Mouse (Mus musculus) testis, postnatal 10 days (tissue): ENCODE measurements around the gene E2f2.

Source experiments
- DNase-seq: peaks from one replicate; pipeline ENCODE4 v3.0.0; 2021; ENCODE audit warnings: low spot score

Gene E2f2

DNA sequence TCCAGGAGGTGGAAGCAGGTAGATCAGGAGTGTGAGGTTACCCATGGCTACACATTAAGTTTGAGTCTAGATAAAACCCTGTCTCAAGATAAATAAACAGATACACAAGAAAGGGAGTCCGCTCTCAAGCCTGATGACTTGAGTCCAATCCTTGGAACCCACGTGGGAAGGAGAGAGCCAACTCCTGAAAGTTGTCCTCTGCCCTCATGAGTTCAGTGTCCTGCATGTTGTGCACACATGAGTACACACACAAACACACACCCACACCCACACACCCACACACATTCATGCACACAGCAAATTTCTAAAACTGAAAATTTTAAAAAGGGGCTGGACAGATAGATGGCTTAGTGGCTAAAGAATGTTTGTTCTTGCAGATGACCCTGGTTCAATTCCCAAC is 32.6 kb downstream of the E2f2 start:
- no peak for DNase-seq

DNA sequence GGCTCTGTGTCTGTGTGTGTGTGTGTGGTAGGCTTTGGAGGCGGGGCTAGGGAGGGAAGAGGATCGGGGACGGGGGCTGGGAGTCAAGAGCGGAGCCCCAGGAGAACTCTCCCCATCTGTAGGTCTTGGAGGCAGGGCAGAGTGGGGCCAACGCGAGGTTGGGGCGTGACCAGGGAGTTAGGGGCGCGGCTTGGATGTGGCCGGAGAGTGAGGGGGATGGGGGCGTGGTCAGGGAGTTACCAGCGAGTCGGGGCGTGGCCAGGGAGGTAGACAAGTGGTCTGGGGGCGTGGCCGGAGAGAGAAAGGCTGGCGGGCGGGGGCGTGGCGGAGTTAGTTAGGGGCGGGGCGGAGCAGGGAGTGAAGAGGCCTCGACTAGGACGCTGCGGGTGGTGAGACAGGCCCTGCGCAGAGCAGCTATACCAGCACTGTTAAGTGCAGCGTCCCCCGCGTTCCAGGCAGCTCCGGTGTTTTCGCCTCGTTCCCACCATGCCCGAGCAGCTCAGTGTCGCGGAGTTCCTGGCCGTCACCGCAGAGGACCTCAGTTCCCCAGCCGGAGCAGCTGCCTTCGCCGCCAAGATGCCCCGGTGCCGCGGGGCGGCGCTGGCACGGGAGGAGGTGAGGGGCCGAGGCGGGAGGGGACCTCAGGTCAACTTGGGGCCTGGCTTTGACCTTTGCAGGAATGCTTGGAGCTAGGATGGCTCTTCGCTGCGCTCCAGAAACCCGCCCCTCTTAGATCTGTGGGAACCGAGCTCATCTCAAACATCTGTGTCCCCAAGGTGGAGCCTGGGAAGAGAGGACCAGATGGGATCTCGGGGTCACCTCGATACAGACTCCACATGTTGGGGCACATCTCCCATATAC is 34.1 kb downstream of the E2f2 start, which contains the start of gene Asap3:
Asap3 (plus strand) TSS at position 333 of the 861 bp plus-strand sequence.
- DNase-seq, result peak; percentile 100

DNA sequence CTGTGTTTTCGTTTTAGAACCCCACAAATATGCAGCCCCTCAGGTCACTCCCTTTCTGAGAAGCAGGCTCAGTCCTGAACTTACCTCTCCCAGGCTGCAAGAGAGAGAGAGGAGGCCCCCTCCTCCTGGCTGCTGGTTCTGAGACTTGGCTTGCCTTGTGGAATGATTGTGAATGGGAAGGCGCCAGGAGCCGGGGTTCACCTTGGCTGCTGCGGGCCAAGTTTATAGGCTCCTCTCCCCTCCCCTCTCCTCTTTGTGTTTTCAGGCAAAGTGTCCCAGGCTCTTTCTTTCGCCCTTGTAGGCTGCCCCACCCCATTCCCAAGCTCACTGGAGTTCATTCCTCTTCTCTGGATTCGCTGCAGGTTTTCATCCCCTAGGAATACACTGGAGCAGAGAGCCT is 34.7 kb downstream of the E2f2 start:
- DNase-seq, result no peak

DNA sequence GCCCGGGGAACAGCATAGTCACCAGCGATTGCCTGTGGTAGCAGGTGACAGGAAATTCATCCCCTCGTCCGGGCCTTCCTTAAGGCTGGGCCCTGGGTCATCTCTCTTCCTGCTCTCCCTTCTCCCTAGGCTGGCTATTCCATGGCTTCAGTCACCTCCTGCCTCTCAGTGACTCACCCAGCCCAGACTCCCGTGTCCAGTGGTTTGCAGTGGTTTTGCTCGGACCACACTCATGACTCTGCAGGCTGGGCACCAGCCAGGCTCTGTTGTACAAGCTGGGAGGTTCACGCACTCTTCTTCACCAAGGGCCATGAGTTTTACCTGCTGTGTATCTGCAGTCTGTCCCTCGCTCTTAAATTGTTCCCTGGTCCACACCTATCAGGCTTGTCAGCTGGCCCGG is 38.7 kb downstream of the E2f2 start:
- no peak for DNase-seq

DNA sequence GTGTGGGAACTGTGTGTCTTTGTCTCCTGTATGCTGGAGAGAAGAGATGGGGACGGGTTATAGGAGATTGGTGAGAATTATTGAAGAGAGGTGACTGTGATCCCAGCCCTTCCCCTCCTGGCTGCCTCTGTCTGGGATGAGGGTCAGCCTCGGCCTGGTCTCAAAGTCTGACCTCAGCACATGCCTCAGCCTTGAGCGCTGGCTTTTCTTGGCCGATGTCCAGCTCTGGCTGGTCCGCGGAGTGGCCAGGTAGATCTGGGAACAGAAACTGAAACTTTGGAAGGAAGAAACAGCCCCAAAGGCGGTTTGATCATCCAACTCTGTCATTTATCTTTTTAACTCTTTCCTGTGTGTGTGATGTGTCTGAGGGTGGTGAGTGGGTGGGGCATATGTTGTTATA is 41.4 kb downstream of the E2f2 start:
- DNase-seq, result peak; percentile 62

DNA sequence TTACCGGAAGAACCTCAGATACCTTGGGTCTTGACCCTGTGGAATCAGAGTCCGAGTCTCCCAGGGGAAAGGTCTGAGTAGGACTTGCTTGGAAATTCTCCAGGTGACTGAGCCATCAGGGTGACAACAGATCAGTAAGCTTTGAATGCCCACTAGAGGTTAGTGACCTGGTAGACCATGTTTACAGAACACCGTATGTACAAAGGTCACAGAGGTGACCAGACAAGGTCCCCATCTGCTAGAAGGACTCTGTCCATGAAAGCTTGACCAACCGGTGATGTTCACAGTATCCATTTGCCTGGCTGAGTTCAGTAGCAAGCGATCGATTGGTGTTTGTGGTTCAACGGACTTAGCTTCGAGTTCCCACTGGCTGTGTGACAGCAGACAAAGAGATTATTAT is 42.6 kb downstream of the E2f2 start:
- no peak for DNase-seq

DNA sequence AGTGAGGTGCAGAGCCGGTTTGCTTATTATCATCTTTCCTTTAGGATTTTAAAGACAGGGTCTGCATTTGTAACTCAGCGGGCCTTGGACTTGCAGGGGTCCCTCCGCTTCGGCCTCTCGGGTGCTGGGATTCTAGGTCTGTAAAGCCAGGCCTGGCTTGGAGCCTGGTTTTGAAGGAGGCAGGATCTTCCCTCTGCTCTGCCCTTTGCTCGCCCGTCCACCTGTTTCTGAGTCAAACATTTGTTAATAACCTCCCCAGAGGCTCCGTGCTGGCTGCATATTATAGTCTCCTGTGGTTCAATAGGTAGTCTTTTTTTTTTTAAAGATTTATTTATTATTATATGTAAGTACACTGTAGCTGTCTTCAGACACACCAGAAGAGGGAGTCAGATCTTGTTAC is 43.4 kb downstream of the E2f2 start:
- no peak for DNase-seq

DNA sequence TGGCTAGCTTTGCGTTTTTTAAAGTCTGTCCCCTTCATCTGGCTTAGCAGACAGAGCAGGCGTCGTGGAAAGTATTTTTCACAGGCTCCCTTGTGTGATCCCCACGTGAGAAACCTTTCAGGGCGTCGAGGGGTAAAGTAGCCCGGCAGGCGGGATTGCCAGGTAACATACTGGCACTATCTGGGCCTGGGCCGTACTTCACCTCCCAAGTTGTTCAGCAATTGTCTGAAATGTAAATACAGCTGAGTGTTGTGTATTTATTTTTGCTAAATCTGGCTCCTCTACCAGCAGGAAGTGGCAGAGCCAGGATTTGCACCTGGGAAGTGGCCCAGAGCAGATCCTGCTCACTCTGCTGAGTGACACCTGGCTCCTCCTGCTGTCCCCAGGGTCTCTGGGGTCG is 44.9 kb downstream of the E2f2 start:
- DNase-seq, result no peak

DNA sequence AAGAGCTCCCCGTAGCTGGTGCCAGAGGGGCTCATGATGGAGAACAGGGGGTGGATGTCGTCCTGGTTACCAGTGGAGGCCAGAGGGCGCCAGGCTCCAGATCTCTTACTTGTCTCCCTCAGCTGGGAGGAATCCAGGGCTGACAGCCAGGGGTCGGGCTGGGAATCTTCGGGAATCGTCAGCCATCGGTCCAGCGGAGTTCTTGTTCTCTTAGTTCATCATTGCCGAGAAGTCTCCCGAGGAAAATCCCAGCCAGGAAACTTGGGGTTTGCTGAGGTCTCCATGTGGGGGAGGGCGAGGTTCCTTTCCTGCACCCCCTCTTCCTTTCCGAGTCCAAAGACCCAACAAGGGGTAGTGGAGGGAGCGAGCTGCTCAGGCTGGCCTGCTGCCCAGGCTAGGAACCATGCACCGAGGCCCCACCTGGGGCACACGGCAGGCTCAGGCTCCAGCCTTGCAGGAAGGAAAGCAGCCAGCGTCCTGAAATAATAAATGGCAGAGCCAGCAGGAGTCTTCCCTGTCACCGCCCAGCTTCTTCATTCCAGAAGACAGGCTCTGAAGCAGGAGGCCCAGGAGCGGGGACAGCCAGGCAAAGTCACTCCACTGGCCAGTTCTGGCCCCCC is 46.5 kb downstream of the E2f2 start:
- peak; percentile 80 for DNase-seq

DNA sequence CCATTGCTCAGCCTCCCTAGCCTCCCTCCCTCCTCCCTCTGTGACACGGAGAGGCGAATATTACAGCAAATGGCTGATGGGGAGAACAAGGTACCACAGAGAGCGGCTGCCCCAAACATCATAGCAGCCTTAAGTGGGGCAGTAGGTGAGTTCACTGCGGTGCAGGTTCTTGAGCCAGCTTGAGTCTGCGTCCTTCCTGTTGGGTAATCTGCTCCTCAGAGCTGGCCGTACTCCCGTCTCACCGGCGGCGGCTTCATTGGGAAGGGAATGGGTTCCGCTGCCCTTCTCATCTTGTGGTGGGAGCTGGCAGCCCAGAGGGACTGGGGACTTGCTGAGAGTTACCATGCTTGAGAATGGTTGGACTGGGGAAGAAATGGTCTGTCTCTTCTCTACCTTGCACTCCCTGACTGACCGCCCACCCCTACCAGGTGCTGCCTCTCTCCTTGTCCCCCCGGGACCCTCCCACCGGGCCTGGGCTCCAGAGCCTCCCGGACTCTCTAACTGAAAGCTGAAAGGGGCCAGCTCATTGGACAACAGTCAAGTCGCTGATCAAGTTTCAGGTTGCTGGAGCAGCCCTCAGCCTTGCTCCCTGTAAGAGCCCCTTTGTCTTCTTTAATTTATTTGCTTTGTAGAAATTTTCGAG is 48.1 kb downstream of the E2f2 start:
- DNase-seq, result no peak

DNA sequence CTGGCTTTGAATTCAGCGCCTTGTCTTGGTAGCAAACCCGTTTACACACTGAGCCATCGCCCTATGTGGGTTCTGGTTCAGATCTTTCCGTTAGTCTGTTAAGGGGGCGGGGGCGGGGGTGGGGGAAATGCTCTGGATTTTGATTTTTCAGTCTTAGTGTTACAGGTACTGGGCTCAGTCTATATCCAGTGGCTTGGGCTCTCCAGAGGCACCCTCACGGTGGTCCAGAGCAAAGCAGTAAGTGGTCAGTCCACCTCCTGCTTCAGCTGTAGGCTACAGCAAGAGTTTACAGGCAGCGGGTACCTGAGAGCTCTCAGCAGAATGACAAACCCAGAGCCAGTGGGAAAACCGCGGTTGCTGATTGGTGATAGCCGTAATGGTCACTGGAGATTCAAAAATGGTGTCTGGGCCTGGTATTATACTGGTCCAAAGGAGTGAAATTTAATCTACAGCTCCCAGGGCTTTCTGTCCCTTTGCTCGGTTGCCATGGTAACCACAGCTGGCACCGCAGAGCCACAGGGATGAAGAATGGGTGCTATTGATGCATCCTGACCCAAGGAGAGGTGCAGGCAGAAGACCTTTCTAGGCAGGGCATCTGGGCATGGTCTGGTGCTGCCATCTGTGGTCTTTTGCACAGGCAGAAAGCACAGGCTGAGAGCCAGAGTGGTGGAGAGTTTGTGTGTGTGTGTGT is 51.5 kb downstream of the E2f2 start:
- DNase-seq, result no peak

DNA sequence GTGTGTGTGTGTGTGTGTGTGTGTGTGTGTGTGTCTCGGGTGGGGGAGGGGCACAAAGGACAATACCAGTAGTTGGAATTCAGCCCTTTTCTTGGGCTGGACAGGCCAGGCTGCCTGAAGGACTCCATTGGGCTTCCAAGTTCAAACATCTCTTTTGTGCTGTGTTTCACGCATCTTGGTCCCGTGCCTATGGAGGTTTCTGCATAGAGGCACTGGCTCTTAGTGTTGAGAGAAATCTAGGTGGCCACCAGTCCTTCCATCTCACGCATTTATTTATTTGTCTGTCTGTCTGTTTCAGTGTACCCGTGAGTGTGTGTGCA is 52.0 kb downstream of the E2f2 start:
- DNase-seq, result no peak

DNA sequence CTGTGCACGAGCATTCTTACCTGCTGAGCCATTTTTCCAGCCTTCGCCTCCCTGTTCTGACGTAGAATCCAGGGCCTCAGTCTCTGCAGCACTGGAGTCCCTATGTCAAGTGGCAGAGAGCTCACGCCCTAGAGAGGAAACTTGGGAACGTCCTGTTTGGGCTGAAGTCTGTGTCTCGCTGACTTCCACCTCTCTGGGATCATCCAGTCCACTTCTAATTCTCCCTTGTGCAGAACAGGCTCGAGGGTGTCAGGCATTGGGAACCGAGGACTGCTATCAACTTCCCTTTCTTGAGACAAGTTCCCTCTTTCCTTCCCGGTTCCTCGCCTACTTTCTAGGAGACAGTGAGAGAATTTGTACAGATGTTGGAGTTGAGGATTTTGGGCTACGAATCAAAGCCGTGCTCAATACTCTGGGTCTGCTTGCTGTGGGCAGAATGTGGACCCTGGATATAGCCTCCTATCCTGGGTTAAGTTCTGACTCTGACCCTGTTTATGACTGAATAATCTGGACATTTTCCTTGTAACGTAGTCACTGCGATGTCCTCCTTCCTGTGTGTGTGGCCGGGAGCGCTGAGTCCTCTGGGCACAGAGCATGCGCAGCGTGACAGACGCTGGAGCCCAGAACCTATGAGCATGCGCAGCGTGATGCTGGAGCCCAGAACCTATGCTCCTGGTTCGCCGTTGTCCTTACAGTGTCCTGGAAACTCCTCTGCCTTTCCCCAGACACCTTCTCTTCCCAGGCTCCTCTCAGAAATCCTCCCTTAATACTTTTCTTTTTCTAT is 52.7 kb downstream of the E2f2 start:
- DNase-seq, result no peak

DNA sequence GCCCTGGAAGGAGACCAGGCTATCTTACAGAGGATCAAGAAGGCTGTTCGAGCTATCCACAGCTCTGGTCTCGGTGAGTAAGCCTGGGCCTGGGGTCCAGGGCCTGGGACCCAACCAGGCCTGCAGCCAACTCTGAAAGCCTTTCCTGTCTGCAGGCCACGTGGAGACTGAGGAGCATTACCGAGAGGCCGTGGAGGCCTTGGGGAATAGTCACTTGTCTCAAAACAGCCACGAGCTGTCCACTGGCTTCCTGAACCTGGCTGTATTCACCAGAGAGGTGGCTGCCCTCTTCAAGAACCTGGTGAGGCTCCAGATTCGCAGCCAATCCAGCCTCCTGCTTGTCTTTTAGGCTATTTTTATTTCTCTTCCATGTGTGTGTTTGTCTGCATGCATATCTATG is 55.2 kb downstream of the E2f2 start:
- DNase-seq, result no peak

DNA sequence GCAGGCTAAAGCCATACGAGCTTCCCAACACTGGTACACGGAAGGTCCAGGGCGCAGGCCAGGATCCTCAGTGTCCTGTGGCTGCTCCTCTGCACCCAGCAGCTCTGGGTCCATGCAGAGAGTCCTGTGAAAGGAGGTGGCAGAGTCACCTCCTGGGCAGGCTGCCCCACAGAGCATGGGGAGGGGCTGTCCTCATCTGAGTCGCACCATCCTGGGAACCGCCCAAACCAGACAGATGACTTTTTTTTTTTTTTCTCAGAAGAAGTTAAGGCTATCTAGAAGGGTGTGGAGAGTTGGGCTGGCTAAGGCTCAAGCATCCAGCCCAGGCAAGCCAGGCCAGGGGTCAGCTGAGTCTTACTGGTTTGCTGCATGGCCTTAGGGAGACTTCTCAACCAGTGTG is 56.4 kb downstream of the E2f2 start:
- DNase-seq, result no peak

DNA sequence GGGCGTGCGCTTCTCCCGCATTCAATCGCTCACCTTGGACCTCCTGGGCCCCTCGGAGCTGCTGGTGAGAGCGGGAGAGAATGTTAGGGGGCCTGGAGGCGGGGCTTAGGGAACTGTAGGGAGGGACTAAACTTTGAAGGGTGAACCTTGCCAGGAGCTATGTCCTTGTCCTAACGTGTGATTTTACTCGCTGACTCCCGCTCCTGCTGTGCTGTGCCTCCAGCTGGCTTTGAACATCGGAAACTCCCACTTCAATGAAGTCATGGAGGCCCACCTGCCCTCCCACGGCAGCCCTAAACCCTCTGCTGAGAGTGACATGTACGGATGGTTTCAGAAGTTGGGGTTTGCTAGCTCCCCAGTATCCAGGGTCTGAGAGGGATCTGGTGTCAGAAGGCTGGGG is 66.5 kb downstream of the E2f2 start:
- no peak for DNase-seq

DNA sequence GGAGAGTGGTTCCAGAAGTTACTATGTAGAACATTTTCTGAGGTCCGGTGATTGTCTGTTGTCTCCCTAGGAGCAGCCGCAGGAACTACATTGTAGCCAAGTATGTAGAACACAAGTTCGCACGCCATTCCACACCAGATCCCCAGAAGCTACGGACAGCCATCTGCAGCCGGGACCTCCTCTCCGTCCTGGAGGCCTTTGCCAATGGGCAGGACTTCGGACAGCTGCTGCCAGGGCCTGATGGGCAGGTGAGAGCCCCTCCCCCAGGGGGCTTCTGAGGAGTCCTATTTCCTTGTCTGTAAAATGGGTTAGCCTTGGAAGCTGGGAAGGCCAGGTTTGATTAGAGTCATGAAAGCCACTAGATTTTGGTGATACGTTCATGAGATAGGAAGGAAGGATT is 66.9 kb downstream of the E2f2 start:
- DNase-seq, result no peak

DNA sequence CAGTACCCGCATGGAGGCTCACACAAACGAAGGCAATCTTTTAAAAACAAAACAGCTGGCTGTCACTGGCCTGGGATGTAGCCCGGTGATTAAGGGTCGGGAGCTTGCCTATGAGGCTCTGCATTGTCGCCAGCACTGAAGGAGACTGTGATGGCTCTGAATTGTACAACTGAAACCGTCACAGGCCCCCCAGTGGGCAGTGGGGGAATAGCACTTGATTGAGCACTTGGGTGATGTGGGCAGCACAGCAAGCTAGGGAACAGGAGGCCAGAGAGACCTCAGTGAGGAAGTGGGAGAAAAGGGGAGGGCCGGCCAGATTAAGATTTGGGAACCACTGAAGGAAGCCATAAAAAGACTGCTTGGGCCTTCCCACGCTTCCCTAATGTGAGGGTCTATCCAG is 67.4 kb downstream of the E2f2 start:
- DNase-seq, result peak; percentile 87

DNA sequence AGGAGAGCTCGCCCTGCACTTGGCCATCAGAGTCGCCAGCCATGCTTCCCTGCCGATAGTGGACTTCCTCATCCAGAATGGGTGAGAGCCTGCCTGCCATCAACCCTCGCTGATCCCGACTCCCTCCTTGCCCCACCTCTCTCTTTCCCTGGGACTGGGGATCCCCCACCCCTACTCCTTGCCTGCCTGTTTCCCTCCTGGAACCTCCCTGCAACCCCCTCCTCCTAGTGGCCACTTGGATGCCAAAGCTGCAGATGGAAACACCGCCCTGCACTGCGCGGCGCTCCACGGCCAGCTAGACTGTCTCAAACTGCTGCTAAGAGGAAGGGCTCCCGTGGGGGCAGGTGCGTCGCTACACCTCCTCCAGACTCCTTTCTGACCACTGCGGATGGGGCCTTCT is 67.9 kb downstream of the E2f2 start:
- DNase-seq, result no peak

DNA sequence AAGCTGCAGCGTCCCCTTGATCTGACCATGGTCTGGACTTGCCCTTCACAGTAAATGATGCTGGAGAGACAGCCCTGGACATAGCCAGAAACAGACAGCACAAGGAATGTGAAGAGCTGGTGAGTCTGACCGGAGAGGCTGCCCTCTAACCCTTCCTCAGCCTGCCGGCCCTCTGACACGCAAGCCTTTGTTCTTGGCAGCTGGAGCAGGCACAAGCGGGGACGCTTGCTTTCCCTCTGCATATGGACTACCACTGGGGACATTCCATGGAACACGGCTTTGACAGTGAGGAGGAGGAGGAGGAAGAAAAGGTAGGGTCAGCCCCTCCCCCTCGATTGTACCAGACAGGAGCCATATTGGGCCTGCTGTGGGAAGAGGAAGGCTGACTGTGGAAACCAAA is 68.8 kb downstream of the E2f2 start:
- no peak for DNase-seq

DNA sequence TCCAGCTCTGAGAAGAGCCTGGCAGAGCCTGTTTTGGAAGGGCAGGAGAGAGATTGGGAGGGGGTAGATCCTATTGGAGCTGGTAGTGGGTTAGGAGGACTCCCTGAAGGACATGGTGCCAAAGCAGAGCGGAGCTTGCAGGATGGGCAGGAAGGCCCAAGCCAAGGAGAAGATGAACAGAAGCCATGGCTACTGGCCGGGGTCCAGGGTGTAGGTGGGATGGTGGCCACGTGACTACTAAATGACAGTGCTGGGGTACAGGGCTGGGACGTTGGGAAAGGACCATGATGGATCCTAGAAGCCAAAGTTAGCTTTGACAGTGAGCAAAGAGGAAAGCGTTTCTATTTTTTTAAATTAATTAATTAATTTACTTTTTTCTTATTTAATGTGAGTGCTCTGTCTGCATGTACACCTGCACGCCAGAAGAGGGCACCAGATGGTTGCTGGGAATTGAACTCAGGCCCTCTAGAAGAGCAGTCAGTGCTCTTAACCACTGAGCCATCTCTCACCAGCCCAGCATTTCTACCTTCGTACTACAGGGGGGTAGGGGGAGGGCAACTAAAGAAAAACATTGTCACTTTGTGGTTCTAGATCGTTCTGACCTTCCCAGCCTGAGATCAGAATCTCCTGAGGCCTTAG is 70.0 kb downstream of the E2f2 start:
- no peak for DNase-seq

DNA sequence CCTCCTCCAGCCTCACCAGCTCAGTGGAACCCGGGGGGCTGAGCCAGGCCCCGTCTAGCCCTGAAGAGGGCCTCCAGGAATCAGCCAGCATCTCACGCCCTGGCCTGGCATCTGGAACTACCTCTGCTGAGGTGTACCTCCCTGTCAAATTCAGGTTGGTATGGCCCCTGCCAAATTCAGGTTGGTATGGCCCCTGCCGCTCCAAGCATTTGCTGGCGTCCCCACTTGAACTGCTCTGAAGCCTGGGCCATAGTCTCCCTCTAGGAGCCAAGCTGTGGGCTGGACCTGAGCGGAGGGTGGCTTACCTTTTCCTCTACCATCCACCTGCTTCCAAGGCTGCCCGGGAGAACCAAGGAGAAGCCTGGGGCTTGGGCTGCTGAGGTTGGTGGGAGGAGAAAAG is 70.5 kb downstream of the E2f2 start:
- no peak for DNase-seq
